Mouse (Mus musculus) intestine, postnatal 0 days (tissue): ENCODE measurements at regions not wholly inside any gene's neighbourhood (a gene's known extent, or its start where the extent isn't known, plus 50 kb on each side); places are given as distances from the start of the nearest gene placed in this dataset.

ENCODE experiments used
- ATAC-seq: fragments of 200-750 bp; cut with Nextera tagmentation; 2 replicates; pipeline ENCODE4 v1.8.0; 2017; ENCODE audit warnings: mild to moderate bottlenecking, moderate TSS enrichment, moderate library complexity
- H3K27ac ChIP-seq: fragments of 300-500 bp; sonication (generic); 2 replicates; pipeline ENCODE4 v1.5.1; 2014; ENCODE audit warnings: mild to moderate bottlenecking, low read depth, low read length, moderate library complexity
- H3K27me3 ChIP-seq: fragments of 300-500 bp; sonication (generic); replicated peaks from 2 replicates; pipeline ENCODE4 v1.6.1; 2014; ENCODE audit warnings: low read length, mixed read lengths; ENCODE audit not compliant: control insufficient read depth, insufficient read depth
- H3K36me3 ChIP-seq: fragments of 300-500 bp; sonication (generic); 2 replicates; pipeline ENCODE4 v1.6.1; 2014; ENCODE audit warnings: mild to moderate bottlenecking, moderate library complexity; ENCODE audit not compliant: control insufficient read depth, insufficient read depth
- H3K4me1 ChIP-seq: fragments of 300-500 bp; sonication (generic); replicated peaks from 2 replicates; pipeline ENCODE4 v1.6.1; 2014; ENCODE audit warnings: antibody characterized with exemption, low read length, mixed read lengths; ENCODE audit not compliant: control insufficient read depth, insufficient read depth
- H3K4me2 ChIP-seq: fragments of 300-500 bp; sonication (generic); replicated peaks from 2 replicates; pipeline ENCODE4 v1.6.1; 2014; ENCODE audit warnings: low read depth, mild to moderate bottlenecking, moderate library complexity
- H3K4me3 ChIP-seq: fragments of 300-500 bp; sonication (generic); 2 replicates; pipeline ENCODE4 v1.5.1; 2014; ENCODE audit warnings: low read depth, low read length
- H3K9ac ChIP-seq: fragments of 300-500 bp; sonication (generic); 2 replicates; pipeline ENCODE4 v1.6.1; 2014; ENCODE audit warnings: mild to moderate bottlenecking, low read depth, low read length
- H3K9me3 ChIP-seq: fragments of 300-500 bp; sonication (generic); 2 replicates; pipeline ENCODE4 v1.6.1; 2016; ENCODE audit warnings: mixed run types; ENCODE audit not compliant: control insufficient read depth
- CTCF ChIP-seq: sonication (generic); IDR thresholded peaks from 2 replicates; pipeline ENCODE4 v1.5.1; 2016; ENCODE audit warnings: low read depth, mild to moderate bottlenecking, control low read depth, antibody characterized with exemption, moderate library complexity
- WGBS: fragments of 180-500 bp; shearing (Covaris S2); extraction: QIAGEN DNeasy Blood & Tissue Kit; methylation state at CpG from one replicate; pipeline ENCODE4 v1.1.7; 2014; 5-methylcytosine and 5-hydroxymethylcytosine counted together

DNA sequence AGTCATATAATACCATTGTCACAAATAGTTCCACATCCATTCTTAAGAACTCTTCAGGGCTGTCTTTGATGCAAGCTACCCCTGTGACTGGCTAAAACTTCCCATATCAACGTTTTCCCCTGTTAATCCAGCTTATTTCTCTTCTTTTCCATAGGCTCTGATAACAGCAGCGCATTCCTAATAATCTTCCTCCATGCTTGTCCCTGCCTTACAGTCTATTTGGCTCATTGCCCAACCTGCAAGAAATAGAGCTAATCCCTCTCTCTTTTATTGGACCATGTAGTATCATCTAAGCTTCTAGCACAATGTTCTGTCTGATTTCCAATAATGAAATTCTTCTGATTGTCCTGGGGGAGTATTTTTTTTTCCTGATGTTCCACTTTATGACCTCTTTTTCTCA lies 573.1 kb downstream of the Lmo7 start:
- H3K9me3 ChIP-seq = no peaks in the 10 kb centered on the region

DNA sequence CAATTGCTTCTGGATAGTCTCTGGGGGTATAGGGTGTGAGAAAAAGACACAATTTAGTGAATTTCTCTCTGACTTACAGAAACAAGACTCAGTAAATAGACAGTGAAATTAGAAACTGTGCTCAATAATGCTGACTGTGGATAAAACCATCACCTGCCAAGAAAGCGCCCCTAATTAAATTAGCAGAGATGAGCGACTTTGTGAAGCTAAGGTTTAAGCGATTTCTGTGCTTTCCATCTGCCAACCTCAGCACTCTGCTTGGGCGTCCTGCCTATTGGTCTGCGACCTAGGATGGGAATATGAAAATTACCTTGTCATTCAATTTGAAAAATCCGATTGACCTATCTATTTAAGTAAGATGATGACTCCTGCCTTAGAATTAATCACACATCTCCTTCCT lies 570.5 kb downstream of the Lmo7 start:
- H3K9me3 ChIP-seq = no peaks in the 10 kb centered on the region
- no peak overlapping the region for H3K27ac ChIP-seq
- H3K36me3 ChIP-seq = no peaks in the 10 kb centered on the region
- no peak overlapping the region for H3K4me3 ChIP-seq
- no peak for TF ChIP-seq CTCF
- H3K4me1 ChIP-seq = no peaks in the 10 kb centered on the region
- 91% methylated on average over 6 of the region's 6 CpGs for WGBS
- H3K4me2 ChIP-seq = no peak overlapping the region
- no peak overlapping the region for H3K9ac ChIP-seq
- no peaks in the 10 kb centered on the region for H3K27me3 ChIP-seq
- no peak for ATAC-seq

More for the DNA sequence above, 573.1 kb downstream of the Lmo7 start:
- Histone ChIP-seq H3K27ac (no peak overlapping the region), H3K27me3 (no peaks in the 10 kb centered on the region), H3K4me3 (no peak overlapping the region), H3K4me2 (no peak overlapping the region), H3K4me1 (no peaks in the 10 kb centered on the region), H3K9ac (no peak overlapping the region), H3K36me3 (no peaks in the 10 kb centered on the region)
- ATAC-seq = no peak
- WGBS = 69% methylated on average over 2 of the region's 2 CpGs
- no peak for TF ChIP-seq CTCF

DNA sequence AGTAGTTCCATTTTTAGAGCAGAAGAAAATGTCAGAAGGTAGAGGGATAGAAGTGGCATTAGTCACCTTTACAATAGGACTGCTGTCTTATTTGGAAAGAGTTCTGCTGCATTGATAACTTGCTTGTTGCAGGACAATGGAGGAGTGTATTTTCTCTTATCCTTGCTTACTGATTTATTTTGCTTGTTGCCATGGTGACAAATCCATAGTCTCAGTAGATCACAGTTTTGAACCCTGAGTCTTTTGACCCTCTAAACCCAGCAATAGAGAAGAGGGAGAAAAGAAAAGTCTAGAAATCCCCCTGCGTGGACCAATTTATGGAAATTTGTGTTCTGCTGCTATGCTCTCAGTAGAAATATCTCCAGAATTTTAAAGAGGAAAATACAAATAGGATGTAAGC lies 561.6 kb downstream of the Lmo7 start:
- Histone ChIP-seq H3K4me1 (no peaks in the 10 kb centered on the region), H3K27me3 (no peaks in the 10 kb centered on the region), H3K36me3 (no peaks in the 10 kb centered on the region), H3K4me3 (no peak overlapping the region), H3K4me2 (no peak overlapping the region), H3K27ac (no peak overlapping the region), H3K9me3 (no peaks in the 10 kb centered on the region), H3K9ac (no peak overlapping the region)
- WGBS = 89% methylated on average over 1 of the region's 1 CpGs
- no peak for ATAC-seq
- no peak for TF ChIP-seq CTCF

- Histone ChIP-seq H3K27ac (no peak overlapping the region), H3K27me3 (no peaks in the 10 kb centered on the region), H3K9me3 (no peaks in the 10 kb centered on the region), H3K9ac (no peak overlapping the region), H3K4me1 (no peaks in the 10 kb centered on the region), H3K36me3 (no peaks in the 10 kb centered on the region), H3K4me3 (no peak overlapping the region), H3K4me2 (no peak overlapping the region)
- no peak for TF ChIP-seq CTCF
- ATAC-seq = no peak
- 76% methylated on average over 5 of the region's 5 CpGs for WGBS
Measured at GRCm38 (mm10) chr14:102250076-102250475, 520.3 kb downstream of the Lmo7 start.

DNA sequence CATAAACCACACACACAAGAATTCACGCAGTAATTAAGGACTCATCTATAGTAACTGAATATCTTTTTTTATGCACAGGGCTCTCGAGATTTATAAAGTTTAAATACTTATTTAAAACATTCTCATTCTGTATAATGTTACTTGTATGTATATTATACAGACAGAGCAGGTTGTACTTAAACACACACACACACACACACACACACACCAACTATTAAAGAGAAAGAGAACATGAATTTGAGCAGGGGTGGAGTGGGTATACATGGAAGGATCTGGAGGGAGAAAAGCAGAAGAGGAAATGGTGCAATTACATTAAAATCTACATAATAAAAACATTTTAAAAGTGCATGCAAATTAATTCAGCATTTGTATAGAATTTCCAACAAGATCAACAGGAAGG lies 518.8 kb downstream of the Lmo7 start:
- no peak for TF ChIP-seq CTCF
- H3K4me3 ChIP-seq = no peak overlapping the region
- WGBS = 75% methylated on average over 2 of the region's 2 CpGs
- H3K27me3 ChIP-seq = no peaks in the 10 kb centered on the region
- no peak for ATAC-seq
- H3K27ac ChIP-seq = no peak overlapping the region
- no peaks in the 10 kb centered on the region for H3K4me1 ChIP-seq
- H3K9ac ChIP-seq = no peak overlapping the region
- H3K9me3 ChIP-seq = no peaks in the 10 kb centered on the region
- no peaks in the 10 kb centered on the region for H3K36me3 ChIP-seq
- H3K4me2 ChIP-seq = no peak overlapping the region

DNA sequence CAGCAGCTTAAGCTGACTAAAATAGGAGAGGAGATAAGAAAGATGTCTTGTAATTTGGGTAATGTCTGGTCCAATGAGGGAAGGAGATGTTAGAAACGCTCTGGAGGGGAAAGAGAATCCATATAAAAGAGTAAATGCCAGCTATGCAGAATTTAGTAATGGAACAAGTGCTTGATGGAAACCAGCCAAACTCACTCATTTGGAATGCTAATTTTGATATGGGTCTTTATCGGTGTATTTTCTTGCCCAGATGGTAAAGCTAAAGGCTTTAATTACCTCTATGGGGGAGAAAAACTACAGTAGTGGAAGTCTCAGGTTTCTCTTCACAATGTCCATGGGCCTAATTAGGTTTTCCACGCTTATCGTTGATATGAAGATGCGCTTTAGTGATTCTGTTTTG lies 518.3 kb downstream of the Lmo7 start:
- Histone ChIP-seq H3K36me3 (no peaks in the 10 kb centered on the region), H3K4me1 (no peaks in the 10 kb centered on the region), H3K4me3 (no peak overlapping the region), H3K9me3 (no peaks in the 10 kb centered on the region), H3K27ac (no peak overlapping the region), H3K27me3 (no peaks in the 10 kb centered on the region), H3K9ac (no peak overlapping the region), H3K4me2 (no peak overlapping the region)
- TF ChIP-seq CTCF = no peak
- ATAC-seq = no peak
- WGBS = 84% methylated on average over 5 of the region's 5 CpGs
